Mouse (Mus musculus) embryonic facial prominence, embryonic 14.5 days (tissue): ENCODE results near the gene Cntnap2. TPM values are rescaled to one million over a fixed set of nuclear protein-coding genes. Genes with fewer than 3 reads are reported as not detected.
A peak's percentile ranks its signal among the peaks of the same experiment; 100 is the strongest.
"Not testable (repeated sequence)": the region's sequence is repeated elsewhere in the genome, so short reads cannot be mapped to it uniquely, and the experiment has no call there.

Experiments
- ATAC-seq: fragments of 200-750 bp; cut with Nextera tagmentation; 2 replicates; pipeline ENCODE4 v1.8.0; 2017; ENCODE audit warnings: low read depth, moderate number of reproducible peaks, moderate TSS enrichment
- DNase-seq: peaks from one replicate; pipeline ENCODE4 v3.0.0-alpha.2; 2015; ENCODE audit warnings: low spot score
- H3K27ac ChIP-seq: fragments of 300-500 bp; sonication (generic); replicated peaks from 2 replicates; pipeline ENCODE4 v1.5.1; 2014; ENCODE audit warnings: low read depth, mild to moderate bottlenecking, low read length, moderate library complexity
- H3K27me3 ChIP-seq: fragments of 300-500 bp; sonication (generic); replicated peaks from 2 replicates; pipeline ENCODE4 v1.6.1; 2014; ENCODE audit warnings: low read length; ENCODE audit not compliant: control insufficient read depth, insufficient read depth
- H3K36me3 ChIP-seq: fragments of 300-500 bp; sonication (generic); 2 replicates; pipeline ENCODE4 v1.6.1; 2014; ENCODE audit warnings: low read length, mixed read lengths; ENCODE audit not compliant: control insufficient read depth, insufficient read depth
- H3K4me1 ChIP-seq: fragments of 300-500 bp; sonication (generic); 2 replicates; pipeline ENCODE4 v1.6.1; 2014; ENCODE audit warnings: antibody characterized with exemption, low read length; ENCODE audit not compliant: control insufficient read depth, insufficient read depth
- H3K4me2 ChIP-seq: fragments of 300-500 bp; sonication (generic); 2 replicates; pipeline ENCODE4 v1.6.1; 2014; ENCODE audit warnings: low read depth, mild to moderate bottlenecking, low read length, moderate library complexity, mixed read lengths
- H3K4me3 ChIP-seq: fragments of 300-500 bp; sonication (generic); 2 replicates; pipeline ENCODE4 v1.5.1; 2014; ENCODE audit warnings: low read depth, mild to moderate bottlenecking, low read length
- H3K9ac ChIP-seq: fragments of 300-500 bp; sonication (generic); 2 replicates; pipeline ENCODE4 v1.6.1; 2014; ENCODE audit warnings: low read depth, mild to moderate bottlenecking, low read length, moderate library complexity, mixed read lengths
- H3K9me3 ChIP-seq: fragments of 300-500 bp; sonication (generic); 2 replicates; pipeline ENCODE4 v1.6.1; 2016; ENCODE audit warnings: low read length; ENCODE audit not compliant: control insufficient read depth
- WGBS: fragments of 180-500 bp; shearing (Covaris S2); extraction: QIAGEN DNeasy Blood & Tissue Kit; methylation state at CpG from one replicate; pipeline ENCODE4 v1.1.7; 2014; 5-methylcytosine and 5-hydroxymethylcytosine counted together
- polyA plus RNA-seq: library from polyadenylated mRNA; unstranded; fragments of >200 nt; fragmentation: Nextera tagmentation; extraction: Ambion mirVana; gene quantifications from 2 replicates; pipeline ENCODE4 v1.2.1, GENCODE M21; 2014

The Cntnap2 gene
- polyA plus RNA-seq, 1 experiment from 2014 or later, result 2.3 TPM

DNA sequence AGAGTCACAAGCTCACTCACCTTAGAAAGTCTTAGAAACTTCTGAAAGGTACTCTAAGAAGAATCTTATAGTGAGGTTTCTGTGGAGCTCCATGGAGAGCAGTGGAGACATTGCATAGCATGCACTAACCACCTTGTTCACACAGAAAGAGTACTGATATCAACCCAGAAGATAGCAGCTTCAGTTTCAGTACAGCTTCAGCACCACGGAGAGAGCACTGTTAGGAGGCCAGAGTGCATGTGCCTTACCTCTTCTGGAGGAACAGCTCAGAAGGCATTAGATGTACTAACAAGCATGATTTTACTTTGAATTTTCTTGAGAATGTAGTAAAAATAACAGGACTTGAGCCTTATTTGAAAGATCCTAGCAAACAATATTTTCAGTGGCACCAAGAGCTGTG, 2074.9 kb downstream of the Cntnap2 start:
- H3K27ac ChIP-seq, H3K4me1 ChIP-seq, H3K4me2 ChIP-seq, H3K36me3 ChIP-seq, H3K27me3 ChIP-seq, H3K9me3 ChIP-seq, H3K9ac ChIP-seq, DNase-seq, ATAC-seq, H3K4me3 ChIP-seq: not testable (repeated sequence)
- WGBS, result no CpG with 5 or more reads among the region's 1 CpGs

GRCm38 (mm10) chr6:47153018-47153417, 2093.9 kb downstream of the Cntnap2 start:
- not testable (repeated sequence) for H3K27me3 ChIP-seq, H3K4me3 ChIP-seq, H3K9me3 ChIP-seq, H3K27ac ChIP-seq, H3K4me2 ChIP-seq, H3K4me1 ChIP-seq, H3K9ac ChIP-seq, H3K36me3 ChIP-seq, ATAC-seq, DNase-seq
- WGBS, result no CpG with 5 or more reads among the region's 1 CpGs

- H3K4me2 ChIP-seq, result not testable (repeated sequence)
Measured at GRCm38 (mm10) chr6:47174580-47175294, 2115.6 kb downstream of the Cntnap2 start.

DNA sequence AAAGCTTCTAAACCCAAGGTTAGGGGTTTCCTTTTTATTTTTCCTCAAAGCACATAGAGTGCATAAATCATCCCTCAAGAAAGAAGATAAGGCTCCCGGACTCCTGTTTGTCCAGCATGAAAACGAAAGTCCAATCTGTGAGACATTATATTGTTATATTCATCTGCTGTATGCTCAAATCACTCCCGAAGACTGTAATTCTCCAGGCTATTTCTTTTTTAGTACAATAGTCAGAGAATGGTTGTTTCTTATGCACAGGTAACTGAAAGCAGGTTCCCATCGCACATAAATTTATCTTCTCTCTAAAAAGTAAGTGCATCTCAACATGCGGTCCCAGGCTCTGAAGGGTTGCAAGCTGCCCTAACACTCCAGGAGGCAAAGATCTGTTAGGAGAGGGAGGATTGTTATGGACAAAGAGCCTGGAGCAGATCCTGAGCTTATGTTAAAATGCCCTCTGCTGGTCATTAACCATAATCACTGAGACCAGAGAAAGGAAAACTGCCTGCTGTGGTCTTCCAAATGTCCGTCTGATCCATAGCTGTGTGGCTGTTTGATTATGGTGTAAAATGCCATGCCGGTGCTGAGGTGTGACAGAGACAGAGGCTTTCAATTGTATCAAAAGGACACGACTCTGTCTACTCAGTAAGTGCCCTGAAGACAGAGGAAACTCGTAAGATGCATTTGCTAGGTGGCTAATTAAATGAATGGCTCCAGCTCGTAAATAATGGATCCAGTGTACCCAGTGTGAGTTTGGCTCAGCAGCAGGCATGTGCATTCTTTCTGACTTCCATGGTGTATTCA, 2116.4 kb downstream of the Cntnap2 start:
- ATAC-seq (peak; percentile 50; the same call in 1 of the 2 replicates), DNase-seq (peak; percentile 67)
- not testable (repeated sequence) for H3K4me1 ChIP-seq, H3K36me3 ChIP-seq, H3K9me3 ChIP-seq, H3K9ac ChIP-seq, H3K27me3 ChIP-seq, H3K27ac ChIP-seq, H3K4me3 ChIP-seq
- WGBS, result 24% methylated on average over 10 of the region's 10 CpGs
- peak overlapping the region; percentile 28; the same call in 1 of the 2 replicates for H3K4me2 ChIP-seq

More at GRCm38 (mm10) chr6:47174580-47175294, 2115.6 kb downstream of the Cntnap2 start:
- H3K4me3 ChIP-seq, H3K4me1 ChIP-seq, H3K9me3 ChIP-seq, H3K9ac ChIP-seq, DNase-seq, H3K27me3 ChIP-seq, H3K27ac ChIP-seq, ATAC-seq, H3K36me3 ChIP-seq: not testable (repeated sequence)
- 52% methylated on average over 8 of the region's 8 CpGs for WGBS

DNA sequence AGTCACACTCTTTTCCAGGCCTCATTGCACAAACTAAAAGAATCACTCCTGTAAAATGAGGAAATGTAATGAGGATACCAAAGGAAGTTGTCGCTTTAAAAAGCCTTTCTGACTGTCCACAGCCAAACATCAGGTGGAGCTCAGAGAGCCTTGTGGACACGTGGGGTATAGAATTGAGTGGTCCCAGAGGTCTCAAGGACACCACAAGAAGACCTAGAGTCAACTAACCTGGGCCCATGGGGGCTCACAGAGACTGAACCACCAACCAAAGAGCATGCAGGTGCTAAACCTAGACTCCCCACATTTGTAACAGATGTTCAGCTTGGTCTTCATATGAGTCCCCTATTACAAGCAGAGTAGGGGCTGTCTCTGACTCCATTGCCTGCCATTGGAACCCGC, 2117.0 kb downstream of the Cntnap2 start:
- not testable (repeated sequence) for H3K27ac ChIP-seq, H3K36me3 ChIP-seq, H3K4me1 ChIP-seq, H3K4me3 ChIP-seq, H3K27me3 ChIP-seq, ATAC-seq, H3K9me3 ChIP-seq, H3K9ac ChIP-seq, DNase-seq
- WGBS, result 59% methylated on average over 3 of the region's 3 CpGs
- peak overlapping the region; percentile 28; the same call in 1 of the 2 replicates for H3K4me2 ChIP-seq

DNA sequence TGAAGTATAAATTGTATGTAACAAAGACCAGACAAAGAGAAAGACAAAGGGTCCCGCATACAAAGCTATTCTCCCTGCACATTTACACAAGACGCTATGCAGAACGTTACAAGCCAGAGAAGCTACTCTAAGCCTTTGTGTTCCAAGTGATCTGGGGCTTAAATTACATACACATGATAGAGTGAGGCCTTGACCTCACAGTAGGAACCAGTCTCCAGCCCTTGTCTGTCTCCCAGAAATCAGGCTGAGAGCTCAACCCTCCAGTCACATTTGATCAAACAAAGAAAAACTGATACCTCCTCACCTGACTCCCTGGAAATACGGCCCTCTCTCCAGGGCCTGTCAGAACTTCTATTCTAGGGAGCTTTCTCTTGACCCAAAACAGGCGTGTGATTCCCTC, 2122.2 kb downstream of the Cntnap2 start:
- H3K4me1 ChIP-seq, H3K4me2 ChIP-seq, H3K27ac ChIP-seq, H3K9me3 ChIP-seq, H3K36me3 ChIP-seq, H3K9ac ChIP-seq, DNase-seq, H3K4me3 ChIP-seq, H3K27me3 ChIP-seq, ATAC-seq: not testable (repeated sequence)
- whole genome bisulfite sequencing, result 44% methylated on average over 5 of the region's 5 CpGs

GRCm38 (mm10) chr6:47182252-47182651, 2123.1 kb downstream of the Cntnap2 start:
- WGBS, result 50% methylated on average over 2 of the region's 2 CpGs
- no peak for DNase-seq
- H3K4me2 ChIP-seq, result no peak overlapping the region
- no peak overlapping the region for H3K4me3 ChIP-seq
- H3K27ac ChIP-seq, result no peak overlapping the region
- no peak for ATAC-seq
- no peaks in the 10 kb centered on the region for H3K27me3 ChIP-seq
- no peaks in the 10 kb centered on the region for H3K4me1 ChIP-seq
- H3K9ac ChIP-seq, result no peak overlapping the region
- no peaks in the 10 kb centered on the region for H3K36me3 ChIP-seq
- H3K9me3 ChIP-seq, result no peaks in the 10 kb centered on the region

- no peak for ATAC-seq
Measured at GRCm38 (mm10) chr6:47182756-47183155, 2123.6 kb downstream of the Cntnap2 start.

More at GRCm38 (mm10) chr6:47182756-47183155, 2123.6 kb downstream of the Cntnap2 start:
- H3K36me3 ChIP-seq, result no peaks in the 10 kb centered on the region
- DNase-seq, result no peak
- H3K27me3 ChIP-seq, result no peaks in the 10 kb centered on the region
- H3K4me1 ChIP-seq, result no peaks in the 10 kb centered on the region
- H3K4me2 ChIP-seq, result no peak overlapping the region
- no peak overlapping the region for H3K9ac ChIP-seq
- no peak overlapping the region for H3K27ac ChIP-seq
- 75% methylated on average over 1 of the region's 1 CpGs for WGBS
- H3K9me3 ChIP-seq, result no peaks in the 10 kb centered on the region
- no peak overlapping the region for H3K4me3 ChIP-seq
